Mouse (Mus musculus) MEL (cell line): Measurements from ENCODE around the gene Clic4. TPM values are rescaled to one million over a fixed set of nuclear protein-coding genes. Genes with fewer than 3 reads are reported as not detected.

ENCODE experiments used
- DNase-seq: peaks from one replicate; pipeline ENCODE4 v3.0.0; 2011; ENCODE audit warnings: low read depth, low spot score
- H3K27ac ChIP-seq: 2 replicates; pipeline ENCODE4 v1.5.1; 2012; ENCODE audit warnings: low read depth, mild to moderate bottlenecking, control low read depth, low read length, moderate library complexity; ENCODE audit not compliant: control insufficient read depth
- H3K27me3 ChIP-seq, 2 experiments: fragments of 150-350 bp in 1 of 2; sonication (generic) in 1 of 2; 2 replicates each; pipeline ENCODE4 v1.6.1; 2012; ENCODE audit warnings: low read length in 2 of 2, mild to moderate bottlenecking in 2 of 2, improper control_type of control experiment in 1 of 2, moderate library complexity in 1 of 2; ENCODE audit not compliant: insufficient read depth in 2 of 2, control insufficient read depth in 1 of 2
- H3K36me3 ChIP-seq, 2 experiments: 2 replicates each; pipeline ENCODE4 v1.6.1; 2012 to 2014; ENCODE audit warnings: low read length in 2 of 2, improper control_type of control experiment in 1 of 2, inconsistent platforms in 1 of 2, mild to moderate bottlenecking in 1 of 2; ENCODE audit not compliant: insufficient read depth in 2 of 2, control insufficient read depth in 1 of 2
- H3K4me1 ChIP-seq, 2 experiments: fragments of 150-350 bp in 1 of 2; sonication (generic) in 1 of 2; 2 replicates each; pipeline ENCODE4 v1.6.1; 2012; ENCODE audit warnings: low read length in 2 of 2, improper control_type of control experiment in 1 of 2, mild to moderate bottlenecking in 1 of 2; ENCODE audit not compliant: insufficient read depth in 2 of 2, control insufficient read depth in 1 of 2
- H3K4me3 ChIP-seq, 2 experiments: fragments of 150-350 bp in 1 of 2; sonication (generic) in 1 of 2; 2 replicates each; pipeline ENCODE4 v1.5.1; 2012; ENCODE audit warnings: low read depth in 2 of 2, low read length in 2 of 2, mild to moderate bottlenecking in 2 of 2, moderate library complexity in 2 of 2, control low read depth in 1 of 2, improper control_type of control experiment in 1 of 2; ENCODE audit not compliant: control insufficient read depth in 1 of 2, insufficient read depth in 1 of 2
- H3K79me2 ChIP-seq: 2 replicates; pipeline ENCODE4 v1.6.1; 2012; ENCODE audit warnings: mild to moderate bottlenecking, low read length, moderate library complexity; ENCODE audit not compliant: control insufficient read depth, poor library complexity, insufficient read depth
- H3K9ac ChIP-seq: 2 replicates; pipeline ENCODE4 v1.6.1; 2012; ENCODE audit warnings: low read depth, mild to moderate bottlenecking, control low read depth, low read length, moderate library complexity; ENCODE audit not compliant: control insufficient read depth, poor library complexity, severe bottlenecking
- H3K9me3 ChIP-seq: fragments of 150-350 bp; sonication (generic); replicated peaks from 2 replicates; pipeline ENCODE4 v1.6.1; 2012; ENCODE audit warnings: mild to moderate bottlenecking, low read length, improper control_type of control experiment, moderate library complexity; ENCODE audit not compliant: insufficient read depth
- BHLHE40 ChIP-seq: IDR thresholded peaks from 2 replicates; pipeline ENCODE4 v1.6.1; 2012; ENCODE audit warnings: low read depth, mild to moderate bottlenecking, inconsistent platforms, low read length, improper control_type of control experiment, borderline replicate concordance
- CHD1 ChIP-seq: IDR thresholded peaks from 2 replicates; pipeline ENCODE4 v1.6.1; 2012; ENCODE audit warnings: low read depth, mild to moderate bottlenecking, inconsistent platforms, low read length, improper control_type of control experiment
- CTCF ChIP-seq, 3 experiments: IDR thresholded peaks in 2 of 3; conservative IDR thresholded peaks in 1 of 3; 2 replicates each; pipeline ENCODE4 v1.5.1; 2011 to 2012; ENCODE audit warnings: low read length in 3 of 3, low read depth in 2 of 3, mild to moderate bottlenecking in 2 of 3, improper control_type of control experiment in 1 of 3, inconsistent platforms in 1 of 3, mixed read lengths in 1 of 3, moderate library complexity in 1 of 3; ENCODE audit not compliant: control insufficient read depth in 1 of 3, insufficient read depth in 1 of 3, poor library complexity in 1 of 3, severe bottlenecking in 1 of 3
- E2F4 ChIP-seq: IDR thresholded peaks from 2 replicates; pipeline ENCODE4 v1.6.1; 2011; ENCODE audit warnings: low read depth, low read length, improper control_type of control experiment, borderline replicate concordance
- ELF1 ChIP-seq: IDR thresholded peaks from 2 replicates; pipeline ENCODE4 v1.6.1; 2014; ENCODE audit warnings: low read depth, mild to moderate bottlenecking, inconsistent platforms, low read length, improper control_type of control experiment, moderate library complexity
- ETS1 ChIP-seq: IDR thresholded peaks from 2 replicates; pipeline ENCODE4 v1.6.1; 2012; ENCODE audit warnings: low read depth, mild to moderate bottlenecking, inconsistent platforms, low read length, improper control_type of control experiment, moderate library complexity
- GABPA ChIP-seq: IDR thresholded peaks from 2 replicates; pipeline ENCODE4 v1.6.1; 2012; ENCODE audit warnings: low read depth, mild to moderate bottlenecking, inconsistent platforms, low read length, improper control_type of control experiment, moderate library complexity
- GATA1 ChIP-seq: IDR thresholded peaks from 2 replicates; pipeline ENCODE4 v1.6.1; 2011; ENCODE audit warnings: low read depth, low read length, improper control_type of control experiment
- MAX ChIP-seq: IDR thresholded peaks from 2 replicates; pipeline ENCODE4 v1.6.1; 2011; ENCODE audit warnings: low read length, improper control_type of control experiment
- MYC ChIP-seq: IDR thresholded peaks from 2 replicates; pipeline ENCODE4 v1.6.1; 2011; ENCODE audit warnings: low read depth, mild to moderate bottlenecking, low read length, improper control_type of control experiment, moderate library complexity
- NRF1 ChIP-seq: IDR thresholded peaks from 2 replicates; pipeline ENCODE4 v1.6.1; 2014; ENCODE audit warnings: low read depth, mild to moderate bottlenecking, inconsistent platforms, low read length, improper control_type of control experiment, moderate library complexity; ENCODE audit not compliant: poor library complexity, insufficient read depth, severe bottlenecking
- POLR2A ChIP-seq, 2 experiments: IDR thresholded peaks; 2 replicates each; pipeline ENCODE4 v1.6.1; 2011 to 2012; ENCODE audit warnings: low read length in 2 of 2, mild to moderate bottlenecking in 2 of 2, control low read depth in 1 of 2, improper control_type of control experiment in 1 of 2, low read depth in 1 of 2, moderate library complexity in 1 of 2; ENCODE audit not compliant: control insufficient read depth in 1 of 2, insufficient read depth in 1 of 2, poor library complexity in 1 of 2
- RAD21 ChIP-seq: IDR thresholded peaks from 2 replicates; pipeline ENCODE4 v1.6.1; 2011; ENCODE audit warnings: mild to moderate bottlenecking, low read depth, low read length, improper control_type of control experiment
- RCOR1 ChIP-seq: IDR thresholded peaks from 2 replicates; pipeline ENCODE4 v1.6.1; 2012; ENCODE audit warnings: low read depth, mild to moderate bottlenecking, inconsistent platforms, low read length, improper control_type of control experiment
- TCF12 ChIP-seq: IDR thresholded peaks from 2 replicates; pipeline ENCODE4 v1.6.1; 2014; ENCODE audit warnings: low read depth, mild to moderate bottlenecking, inconsistent platforms, low read length, improper control_type of control experiment, moderate library complexity
- UBTF ChIP-seq: IDR thresholded peaks from 2 replicates; pipeline ENCODE4 v1.6.1; 2012; ENCODE audit warnings: low read depth, mild to moderate bottlenecking, inconsistent platforms, low read length, improper control_type of control experiment, moderate library complexity, borderline replicate concordance; ENCODE audit not compliant: insufficient read depth
- ZKSCAN1 ChIP-seq: IDR thresholded peaks from 2 replicates; pipeline ENCODE4 v1.6.1; 2012; ENCODE audit warnings: low read depth, mild to moderate bottlenecking, inconsistent platforms, low read length, improper control_type of control experiment, moderate library complexity
- ZMIZ1 ChIP-seq: IDR thresholded peaks from 2 replicates; pipeline ENCODE4 v1.6.1; 2012; ENCODE audit warnings: low read depth, mild to moderate bottlenecking, inconsistent platforms, low read length, improper control_type of control experiment, moderate library complexity
- polyA plus RNA-seq, 2 experiments: library from polyadenylated mRNA; stranded (reverse) in 1 of 2; unstranded in 1 of 2; fragments of >175 nt in 1 of 2; fragments of >200 nt in 1 of 2; gene quantifications; 2 replicates each; pipeline versions ENCODE4 v1.2.1 to v1.2.4; 2012; ENCODE audit warnings: low replicate concordance in 2 of 2, low read depth in 1 of 2; ENCODE audit not compliant: insufficient read length in 2 of 2, insufficient read depth in 1 of 2, missing spikeins in 1 of 2
- total RNA-seq: library from RNA; depleted of rRNA; stranded (reverse); fragments of 300-350 nt; gene quantifications from 2 replicates; pipeline ENCODE4 v1.2.3, GENCODE M21; 2012

The Clic4 gene
- total and polyA plus RNA-seq, 3 experiments = 32.9 to 274 (median 83.8) TPM

DNA sequence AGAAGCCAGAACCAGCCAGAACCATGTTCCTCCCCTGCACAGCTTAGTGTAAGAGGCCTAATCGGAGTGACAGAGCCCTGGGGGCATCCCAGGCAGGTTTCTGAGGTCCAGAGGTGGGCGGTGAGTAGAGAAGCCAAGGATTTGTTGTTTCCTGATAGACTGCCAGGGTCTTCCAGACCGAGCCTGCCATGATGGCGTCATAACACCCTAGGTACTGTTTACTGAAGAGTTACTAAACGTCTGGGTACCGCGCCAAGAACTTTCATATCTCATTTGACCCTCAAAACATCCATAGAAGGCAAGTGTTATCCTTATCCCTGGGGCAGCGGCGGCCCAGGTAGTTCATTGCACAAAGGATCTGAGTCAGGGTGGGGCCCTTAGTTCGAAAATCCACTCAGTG lies 26.1 kb upstream of the Clic4 start:
- Histone ChIP-seq H3K4me1 (peaks cover 3 to 19% of the 10 kb centered on the region in 2 experiments), H3K9me3 (no peaks in the 10 kb centered on the region), H3K4me3 (no peak overlapping the region), H3K79me2 (no peaks in the 10 kb centered on the region), H3K27me3 (no peaks in the 10 kb centered on the region), H3K9ac (no peak overlapping the region), H3K27ac (no peak overlapping the region), H3K36me3 (peaks cover 0 to 7% of the 10 kb centered on the region in 2 experiments; a peak in 2 of 4 replicates)
- no peak for DNase-seq
- TF ChIP-seq ZMIZ1 = no peak
- no peak for TF ChIP-seq NRF1
- no peak for TF ChIP-seq UBTF
- no peak for TF ChIP-seq MYC
- no peak for TF ChIP-seq RCOR1
- TF ChIP-seq ZKSCAN1 = no peak
- no peak for TF ChIP-seq GATA1
- no peak for TF ChIP-seq CHD1
- TF ChIP-seq GABPA = no peak
- no peak for TF ChIP-seq CTCF (IDR thresholded peaks at IDR 0.05 in 2 of 3, conservative IDR thresholded peaks at IDR 0.05 in 1 of 3; ENCODE audit: control insufficient read depth in 1 of 3, insufficient read depth in 1 of 3, low read depth in 2 of 3, low read length in 3 of 3, poor library complexity in 1 of 3, severe bottlenecking in 1 of 3)
- no peak for TF ChIP-seq E2F4
- TF ChIP-seq POLR2A (IDR thresholded peaks at IDR 0.05; ENCODE audit: control insufficient read depth in 1 of 2, insufficient read depth in 1 of 2, low read depth in 1 of 2, low read length in 2 of 2, poor library complexity in 1 of 2) = no peak
- no peak for TF ChIP-seq BHLHE40
- TF ChIP-seq MAX = no peak
- TF ChIP-seq ELF1 = no peak

DNA sequence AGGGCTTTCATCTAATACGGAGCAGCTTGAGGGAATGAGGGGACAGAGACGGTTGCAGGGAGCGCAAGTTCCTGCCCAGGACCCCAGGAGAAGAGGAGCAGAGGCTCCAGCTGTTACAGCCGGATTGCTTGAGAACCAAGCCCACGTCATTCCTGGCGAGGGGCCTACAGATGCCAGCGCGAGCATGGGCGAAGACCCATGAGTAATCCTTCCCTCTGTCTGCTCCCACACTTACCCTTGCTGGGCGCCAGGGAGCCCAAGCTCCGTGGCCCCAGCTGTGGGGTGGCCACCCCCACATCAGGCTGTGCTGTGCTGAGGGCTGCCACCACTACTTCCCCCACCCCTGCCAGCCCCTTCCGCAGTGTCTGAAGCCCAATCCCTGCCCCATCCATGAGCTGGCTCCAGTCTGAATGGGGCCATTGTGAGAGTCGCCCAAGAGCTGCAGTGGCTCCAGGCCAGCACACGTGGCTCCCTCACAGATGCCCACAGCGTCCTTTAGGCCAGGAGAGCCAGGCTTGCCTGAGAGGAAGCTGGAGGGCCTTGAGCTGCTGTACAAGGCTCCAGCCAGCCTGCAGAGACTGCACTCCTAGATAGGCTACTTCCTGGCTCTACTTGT lies 25.4 kb upstream of the Clic4 start:
- DNase-seq = peak; percentile 51
- no peaks in the 10 kb centered on the region for H3K9me3 ChIP-seq
- H3K4me3 ChIP-seq = no peak overlapping the region
- H3K36me3 ChIP-seq = peaks cover 0 to 7% of the 10 kb centered on the region in 2 experiments; a peak in 2 of 4 replicates
- H3K27me3 ChIP-seq = no peaks in the 10 kb centered on the region
- no peak overlapping the region for H3K27ac ChIP-seq
- no peaks in the 10 kb centered on the region for H3K79me2 ChIP-seq
- no peak for TF ChIP-seq CTCF (IDR thresholded peaks at IDR 0.05 in 2 of 3, conservative IDR thresholded peaks at IDR 0.05 in 1 of 3; ENCODE audit: control insufficient read depth in 1 of 3, insufficient read depth in 1 of 3, low read depth in 2 of 3, low read length in 3 of 3, poor library complexity in 1 of 3, severe bottlenecking in 1 of 3)
- no peak for TF ChIP-seq BHLHE40
- no peak for TF ChIP-seq NRF1
- TF ChIP-seq GABPA = no peak
- no peak for TF ChIP-seq TCF12
- TF ChIP-seq RCOR1 = no peak
- TF ChIP-seq MAX = no peak
- no peak for TF ChIP-seq CHD1
- no peak for TF ChIP-seq ETS1
- no peak for TF ChIP-seq RAD21
- H3K4me1 ChIP-seq = peaks cover 3 to 19% of the 10 kb centered on the region in 2 experiments
- H3K9ac ChIP-seq = no peak overlapping the region
